Mouse (Mus musculus) erythroblast, adult 5-6 weeks (primary cell): Measurements from ENCODE around the gene Mical3. TPM values are rescaled to one million over a fixed set of nuclear protein-coding genes. Genes with fewer than 3 reads are reported as not detected.

ENCODE experiments used
- ATAC-seq: replicated peaks from 2 replicates; pipeline ENCODE4 v1.8.0; 2016; ENCODE audit warnings: moderate number of reproducible peaks, mild to moderate bottlenecking, moderate TSS enrichment, inconsistent platforms; ENCODE audit not compliant: poor library complexity, low FRiP score, severe bottlenecking
- total RNA-seq, 2 experiments: library from RNA; stranded (forward) in 1 of 2; stranded (reverse) in 1 of 2; fragments of 150-400 nt in 1 of 2; fragments of 200-764, 138-1000 nt in 1 of 2; gene quantifications; 2 replicates each; pipeline versions ENCODE4 v1.2.3 to v1.2.4; 2015 to 2017; ENCODE audit warnings: low replicate concordance in 2 of 2

The Mical3 gene
- total RNA-seq, 2 experiments from 2014 or later = 99.0 to 133 TPM

- no peak for ATAC-seq
Observed at GRCm38 (mm10) chr6:121029897-121030589, 100.8 kb downstream of the Mical3 start.

DNA sequence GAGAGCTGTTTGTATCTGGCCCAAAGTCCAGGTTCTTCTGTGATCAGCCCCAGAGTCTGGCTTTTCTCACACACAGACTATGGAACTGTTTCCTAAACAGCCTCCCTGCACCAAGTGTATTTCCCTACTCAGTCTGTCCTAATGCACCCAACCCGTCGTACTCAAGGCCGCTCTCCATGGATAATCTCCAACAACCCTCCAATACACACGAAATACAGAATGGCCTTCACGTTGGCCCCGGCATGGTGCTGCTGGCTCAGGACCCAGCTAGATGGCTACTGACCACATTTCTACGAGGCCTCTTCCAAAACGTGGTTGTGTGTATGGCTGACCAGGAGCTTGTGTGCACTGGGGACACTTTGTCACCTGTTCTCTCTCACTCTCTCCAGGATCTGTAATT, 102.3 kb downstream of the Mical3 start:
- no peak for ATAC-seq

DNA sequence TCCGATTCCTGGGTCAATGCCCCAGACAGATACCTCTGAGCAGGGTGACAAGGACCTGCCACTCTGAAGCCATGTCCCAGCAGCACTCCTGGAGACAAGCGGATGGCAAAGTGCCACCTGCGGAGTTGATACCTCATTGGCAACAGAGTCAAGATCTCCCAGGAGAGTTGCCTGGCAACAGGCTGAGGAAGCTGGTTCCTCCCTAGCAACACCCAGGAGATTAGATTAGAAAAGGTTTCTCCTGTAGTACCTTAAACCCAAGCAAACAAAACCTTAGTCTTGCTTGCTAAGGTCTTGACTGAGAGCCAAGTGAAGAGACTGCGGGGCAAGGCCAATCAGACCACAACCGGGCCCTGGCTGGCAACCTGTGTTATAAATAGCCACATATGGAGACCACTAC, 103.5 kb downstream of the Mical3 start:
- ATAC-seq = no peak

DNA sequence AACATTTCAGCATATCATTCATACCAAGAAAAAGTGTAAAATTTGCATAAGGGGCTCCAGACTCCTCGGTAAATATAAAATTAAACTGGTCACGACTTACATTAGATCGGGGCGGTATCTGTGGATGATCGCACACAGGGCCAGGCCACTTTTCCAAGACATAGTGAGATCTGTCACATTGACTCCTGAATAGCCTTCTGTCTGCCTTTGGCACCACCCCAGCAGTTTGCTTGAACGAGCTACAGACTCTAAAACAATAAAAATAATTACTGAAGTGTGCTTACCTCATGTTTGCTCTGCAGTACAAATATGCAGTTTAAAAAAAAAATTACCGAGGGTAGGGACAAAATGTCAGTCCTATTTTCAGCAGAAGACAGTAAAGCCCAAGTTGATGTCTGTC, 103.9 kb downstream of the Mical3 start:
- ATAC-seq = no peak

GRCm38 (mm10) chr6:121026019-121026584, 104.7 kb downstream of the Mical3 start:
- no peak for ATAC-seq

DNA sequence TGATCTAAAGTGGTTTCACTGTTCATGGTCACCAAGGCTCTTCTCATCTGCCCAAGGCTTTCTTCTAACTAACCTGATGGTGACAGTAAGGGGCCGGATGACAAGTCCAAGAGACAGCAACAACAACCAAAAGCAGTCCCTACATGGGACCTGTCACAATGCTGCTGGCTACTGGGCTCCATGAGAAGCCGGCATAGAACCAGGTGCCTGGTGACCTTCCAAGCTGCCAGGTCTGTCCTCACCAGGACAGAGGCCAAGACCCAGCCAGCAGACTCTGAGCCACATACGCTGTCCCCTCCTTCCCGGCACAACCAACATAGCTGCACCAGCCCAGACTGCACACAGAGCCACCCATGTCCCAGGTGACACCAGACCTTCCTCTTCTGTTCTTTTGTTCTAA, 112.7 kb downstream of the Mical3 start:
- no peak for ATAC-seq

DNA sequence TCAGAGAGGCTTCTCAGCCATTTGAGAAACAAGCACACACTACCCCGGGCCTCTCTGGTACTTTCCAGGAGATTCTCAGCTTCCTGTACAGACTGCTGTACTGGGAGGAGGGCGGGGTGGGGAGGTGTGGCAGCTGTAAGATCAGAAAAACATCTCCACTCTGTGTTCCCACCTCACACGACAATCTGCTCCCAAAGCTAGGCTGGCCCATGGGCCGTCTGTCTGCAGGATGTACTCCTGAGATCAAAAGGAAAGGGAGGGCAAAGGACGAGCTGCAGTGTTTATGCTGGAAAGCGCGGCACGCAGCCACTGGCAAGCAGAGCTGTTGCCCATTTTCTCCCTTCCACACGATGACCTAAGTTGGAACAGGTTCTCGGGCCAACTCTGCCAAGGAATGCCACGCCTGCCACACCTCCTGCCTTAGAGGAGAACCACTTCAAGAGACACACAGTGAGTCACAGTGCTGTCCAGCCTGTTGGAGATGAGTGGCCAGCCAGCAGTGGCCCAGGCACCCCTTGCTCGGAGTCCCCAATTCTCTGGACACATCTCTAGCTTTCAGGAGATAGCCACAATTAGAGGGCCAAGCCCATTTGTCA, 113.3 kb downstream of the Mical3 start:
- no peak for ATAC-seq

- no peak for ATAC-seq
Observed at GRCm38 (mm10) chr6:121016097-121016496, 114.7 kb downstream of the Mical3 start.

- ATAC-seq = no peak
Observed at GRCm38 (mm10) chr6:121014339-121014738, 116.5 kb downstream of the Mical3 start.

DNA sequence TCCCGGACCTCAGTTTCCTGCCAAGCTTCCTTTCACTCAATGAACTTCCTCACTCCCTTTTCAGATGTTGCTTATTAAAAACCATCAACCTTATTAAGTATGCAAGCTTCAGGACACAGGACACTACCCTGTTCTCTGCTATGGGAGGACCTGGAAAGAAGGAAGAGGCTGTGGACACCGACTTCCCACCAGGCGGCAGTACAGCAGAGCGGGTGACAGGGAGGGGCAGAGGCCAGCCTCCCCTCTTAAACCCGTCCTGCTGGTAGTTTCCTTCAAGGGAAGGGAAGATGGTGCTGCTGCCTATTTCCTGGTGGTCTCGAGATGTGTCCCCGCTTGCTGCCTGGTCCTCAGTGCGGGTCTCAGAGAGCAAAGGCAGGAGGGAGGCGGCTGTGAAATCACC, 117.0 kb downstream of the Mical3 start:
- 0 out of 2 replicates have a peak, but pooled peaks have one; percentile 43 for ATAC-seq

- ATAC-seq = no peak
Observed at GRCm38 (mm10) chr6:121011709-121012108, 119.1 kb downstream of the Mical3 start.

DNA sequence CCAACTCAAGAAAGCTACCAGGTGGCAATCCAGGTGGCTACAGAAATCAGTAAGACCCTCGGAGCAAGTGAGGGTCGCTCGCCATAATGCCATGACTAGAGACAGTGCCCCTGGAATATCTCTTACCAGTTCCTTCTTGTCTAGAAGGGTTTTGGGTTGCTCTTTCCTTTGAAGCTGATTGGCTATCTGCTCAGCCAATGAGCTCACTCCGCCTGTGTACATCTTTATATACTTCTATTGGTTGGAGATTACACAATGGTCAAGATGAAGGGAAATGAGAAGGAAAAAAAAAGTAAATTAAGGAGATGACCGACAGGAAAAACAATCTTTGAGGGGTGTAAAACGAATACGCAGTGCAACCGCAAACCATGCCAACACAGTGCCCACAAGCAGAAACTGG, 121.1 kb downstream of the Mical3 start:
- ATAC-seq = no peak

- no peak for ATAC-seq
Observed at GRCm38 (mm10) chr6:121004959-121005358, 125.8 kb downstream of the Mical3 start.

- no peak for ATAC-seq
Observed at GRCm38 (mm10) chr6:121002952-121003351, 127.8 kb downstream of the Mical3 start.

DNA sequence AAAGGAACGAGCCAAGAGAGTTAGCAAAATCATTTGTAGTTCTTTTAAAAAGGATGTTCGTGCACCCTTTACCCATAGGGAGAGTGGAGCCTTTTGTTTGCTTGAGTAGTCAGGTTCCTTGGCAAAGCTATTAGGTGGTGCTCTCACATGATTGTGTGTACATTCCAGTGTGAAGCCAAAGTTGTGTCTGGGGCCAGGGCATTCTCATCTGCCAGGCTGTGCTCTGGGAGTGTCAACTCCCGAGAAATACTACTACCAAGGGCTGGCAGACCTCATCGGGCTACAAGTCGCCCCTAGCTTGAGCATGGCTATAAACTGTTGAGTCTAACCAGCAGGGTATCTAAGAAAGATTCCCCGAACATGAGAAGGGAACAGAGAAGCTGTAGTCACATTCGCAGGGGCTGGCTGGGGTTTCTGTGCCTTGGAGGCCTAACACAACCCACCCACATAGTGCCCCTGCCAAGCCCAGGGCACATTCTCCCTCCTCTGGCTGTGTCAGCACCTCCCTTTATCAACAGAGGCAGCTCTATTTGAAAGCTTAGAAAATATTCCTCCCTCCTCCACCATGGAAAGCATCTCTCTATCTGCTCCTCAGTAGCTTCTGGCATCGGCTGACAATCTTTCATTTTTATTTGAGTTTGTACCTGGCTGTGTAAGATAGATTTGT, 130.8 kb downstream of the Mical3 start:
- ATAC-seq = no peak

DNA sequence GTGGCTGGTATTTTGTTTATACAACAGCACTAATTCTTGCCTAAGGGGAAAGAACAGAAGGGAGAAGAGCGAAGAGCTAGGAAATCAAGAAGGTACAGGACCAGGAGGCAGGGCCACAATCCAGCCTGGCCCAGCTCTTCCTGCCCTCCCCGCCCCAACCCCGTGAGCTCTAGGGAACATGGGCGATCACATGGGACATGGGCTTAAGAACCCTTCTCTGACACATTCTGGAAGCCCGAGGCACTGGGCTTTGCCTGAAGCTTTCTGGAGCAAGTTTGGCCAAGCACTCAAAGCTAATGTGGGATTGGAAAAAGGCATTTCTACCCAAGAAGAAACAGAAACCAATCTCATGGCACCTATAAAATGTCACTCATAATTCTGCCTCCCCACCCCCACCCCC, 131.7 kb downstream of the Mical3 start:
- ATAC-seq = no peak

- no peak for ATAC-seq
Observed at GRCm38 (mm10) chr6:120996607-120997006, 134.2 kb downstream of the Mical3 start.

DNA sequence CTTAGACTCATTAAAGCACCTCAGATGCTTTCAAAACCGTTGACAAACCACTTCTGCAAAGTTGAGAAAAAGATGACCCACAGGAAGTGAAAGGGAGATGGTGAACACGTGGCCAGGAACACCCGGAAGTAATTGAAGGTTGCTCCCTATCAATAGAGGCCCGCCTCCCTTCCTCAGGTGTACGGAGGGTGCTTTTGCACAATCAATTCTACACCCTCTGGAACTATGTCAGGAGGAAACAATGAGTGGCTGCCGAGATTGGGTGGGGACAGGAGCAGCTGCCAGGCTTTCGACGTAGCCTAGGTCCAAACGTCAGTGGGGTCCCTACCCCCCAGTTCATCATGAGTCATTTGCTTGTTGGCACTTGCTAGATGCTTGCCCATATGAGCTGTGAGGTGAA, 135.3 kb downstream of the Mical3 start:
- no peak for ATAC-seq

DNA sequence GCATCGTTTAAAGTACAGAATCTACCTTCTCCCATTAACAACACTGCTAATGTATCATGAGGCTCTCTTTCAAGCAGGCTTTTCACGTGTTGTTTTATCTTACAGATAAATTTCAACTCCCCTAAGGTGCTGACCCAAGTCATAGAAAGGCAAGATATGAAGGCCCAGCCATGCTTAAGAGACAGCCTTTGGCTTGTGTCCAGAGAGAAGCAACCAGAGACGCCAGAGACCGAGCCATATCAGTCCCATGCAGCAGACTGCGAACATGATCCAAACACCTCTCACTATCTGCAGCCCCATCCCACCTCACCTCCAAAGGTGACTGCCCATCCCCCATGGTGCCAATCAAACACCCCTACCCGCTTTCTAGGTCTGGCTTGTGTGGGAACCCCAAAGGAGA, 138.9 kb downstream of the Mical3 start:
- peak; percentile 87 for ATAC-seq

GRCm38 (mm10) chr6:120987571-120988084, 143.2 kb downstream of the Mical3 start:
- ATAC-seq = no peak

GRCm38 (mm10) chr6:120987164-120987563, 143.6 kb downstream of the Mical3 start:
- peak; percentile 84 for ATAC-seq
